Mouse (Mus musculus) right cerebral cortex, postnatal 36 days (tissue): ENCODE measurements around the gene Nupl2.

Experiments used
- DNase-seq, 2 experiments: peaks; one replicate each; pipeline ENCODE4 v3.0.0; 2022; ENCODE audit warnings: low spot score in 2 of 2, mixed read lengths in 1 of 2

The Nupl2 gene

GRCm38 (mm10) chr5:24208505-24208904 is 43.7 kb downstream of the Nupl2 start:
- no peak for DNase-seq

- no peak for DNase-seq
Measured at GRCm38 (mm10) chr5:24213861-24214546, 49.2 kb downstream of the Nupl2 start.

GRCm38 (mm10) chr5:24214547-24214878 is 49.8 kb downstream of the Nupl2 start:
- DNase-seq: no peak

- no peak for DNase-seq
Measured at GRCm38 (mm10) chr5:24214900-24215299, 50.1 kb downstream of the Nupl2 start.
